Mouse (Mus musculus) forebrain, postnatal 0 days (tissue): ENCODE measurements at regions not wholly inside any gene's neighbourhood (a gene's known extent, or its start where the extent isn't known, plus 50 kb on each side); places are given as distances from the start of the nearest gene placed in this dataset.

ENCODE experiments used
- ATAC-seq: fragments of 200-750 bp; cut with Nextera tagmentation; 2 replicates; pipeline ENCODE4 v1.8.0; 2017; ENCODE audit warnings: mild to moderate bottlenecking, moderate library complexity
- DNase-seq: peaks from one replicate; pipeline ENCODE4 v3.0.0-alpha.2; 2015
- H3K27ac ChIP-seq: fragments of 300-500 bp; sonication (generic); 2 replicates; pipeline ENCODE4 v1.5.1; 2014; ENCODE audit warnings: low read depth, mild to moderate bottlenecking, antibody characterized with exemption, low read length, moderate library complexity, mixed read lengths
- H3K27me3 ChIP-seq: fragments of 300-500 bp; sonication (generic); 2 replicates; pipeline ENCODE4 v1.6.1; 2014; ENCODE audit warnings: mild to moderate bottlenecking, low read length, mixed read lengths; ENCODE audit not compliant: insufficient read depth
- H3K36me3 ChIP-seq: fragments of 300-500 bp; sonication (generic); 2 replicates; pipeline ENCODE4 v1.6.1; 2014; ENCODE audit warnings: mild to moderate bottlenecking, moderate library complexity; ENCODE audit not compliant: insufficient read depth
- H3K4me1 ChIP-seq: fragments of 300-500 bp; sonication (generic); 2 replicates; pipeline ENCODE4 v1.6.1; 2014; ENCODE audit warnings: antibody characterized with exemption; ENCODE audit not compliant: insufficient read depth
- H3K4me2 ChIP-seq: fragments of 300-500 bp; sonication (generic); 2 replicates; pipeline ENCODE4 v1.6.1; 2014; ENCODE audit warnings: low read depth, mild to moderate bottlenecking, moderate library complexity
- H3K4me3 ChIP-seq: fragments of 300-500 bp; sonication (generic); 2 replicates; pipeline ENCODE4 v1.5.1; 2014; ENCODE audit warnings: low read depth, low read length, mixed read lengths
- H3K9ac ChIP-seq: fragments of 300-500 bp; sonication (generic); 2 replicates; pipeline ENCODE4 v1.6.1; 2014; ENCODE audit warnings: mild to moderate bottlenecking
- H3K9me3 ChIP-seq: fragments of 300-500 bp; sonication (generic); 2 replicates; pipeline ENCODE4 v1.6.1; 2016; ENCODE audit warnings: low read length
- CTCF ChIP-seq: sonication (generic); IDR thresholded peaks from 2 replicates; pipeline ENCODE4 v1.5.1; 2016; ENCODE audit warnings: antibody characterized with exemption, control low read depth, low read depth
- whole genome bisulfite sequencing: fragments of 180-500 bp; shearing (Covaris S2); extraction: QIAGEN DNeasy Blood & Tissue Kit; methylation state at CpG from one replicate; pipeline ENCODE4 v1.1.7; 2014; 5-methylcytosine and 5-hydroxymethylcytosine counted together

DNA sequence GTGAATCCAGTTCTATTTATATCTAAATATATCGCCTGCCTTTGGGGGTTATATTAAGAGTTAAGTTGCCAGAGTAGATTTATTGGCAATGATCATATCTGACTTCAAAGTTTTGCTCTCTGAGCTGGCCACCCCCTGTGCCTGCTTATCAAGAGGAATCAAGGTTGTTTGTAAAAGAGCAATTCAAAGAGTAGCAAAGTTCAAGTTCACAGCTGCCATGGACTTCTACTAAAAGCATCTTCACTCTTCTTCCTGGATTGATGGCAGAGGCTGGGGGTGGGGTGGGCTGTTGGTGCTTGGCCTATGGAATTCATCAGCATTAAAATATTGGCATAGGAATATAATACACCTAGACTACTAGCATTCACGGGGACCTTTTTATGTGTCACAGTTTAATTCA, 131.2 kb upstream of the Cxxc4 start:
- 83% methylated on average over 2 of the region's 2 CpGs for WGBS
- Histone ChIP-seq H3K36me3 (no peaks in the 10 kb centered on the region), H3K27ac (no peak overlapping the region), H3K4me2 (no peak overlapping the region), H3K9ac (no peak overlapping the region), H3K9me3 (no peaks in the 10 kb centered on the region), H3K4me3 (no peak overlapping the region), H3K4me1 (no peaks in the 10 kb centered on the region), H3K27me3 (no peaks in the 10 kb centered on the region)
- TF ChIP-seq CTCF = no peak
- DNase-seq = no peak
- no peak for ATAC-seq

DNA sequence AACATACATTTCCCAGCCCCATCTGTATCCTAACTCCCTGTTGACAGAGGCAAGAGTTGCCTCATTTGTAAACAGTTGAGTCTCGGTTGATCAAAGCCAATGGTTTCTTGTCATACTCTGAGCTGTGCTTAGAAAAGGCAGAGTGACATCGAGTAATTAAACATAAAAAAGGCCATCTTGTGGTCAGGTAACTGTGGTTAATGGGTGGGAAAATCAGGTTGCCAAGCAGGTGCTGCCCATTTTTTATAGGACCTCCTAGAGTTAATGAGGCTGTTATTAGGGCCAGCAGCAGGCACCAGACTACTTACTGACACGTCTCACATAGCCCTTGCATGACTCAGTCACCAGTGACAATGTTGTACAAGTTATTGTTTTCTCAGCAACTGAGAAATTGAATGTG, 130.7 kb upstream of the Cxxc4 start:
- TF ChIP-seq CTCF = no peak
- Histone ChIP-seq H3K27ac (no peak overlapping the region), H3K27me3 (no peaks in the 10 kb centered on the region), H3K36me3 (no peaks in the 10 kb centered on the region), H3K9ac (no peak overlapping the region), H3K4me2 (no peak overlapping the region), H3K9me3 (no peaks in the 10 kb centered on the region), H3K4me1 (no peaks in the 10 kb centered on the region), H3K4me3 (no peak overlapping the region)
- 50% methylated on average over 3 of the region's 3 CpGs for WGBS
- ATAC-seq (no peak), DNase-seq (no peak)

DNA sequence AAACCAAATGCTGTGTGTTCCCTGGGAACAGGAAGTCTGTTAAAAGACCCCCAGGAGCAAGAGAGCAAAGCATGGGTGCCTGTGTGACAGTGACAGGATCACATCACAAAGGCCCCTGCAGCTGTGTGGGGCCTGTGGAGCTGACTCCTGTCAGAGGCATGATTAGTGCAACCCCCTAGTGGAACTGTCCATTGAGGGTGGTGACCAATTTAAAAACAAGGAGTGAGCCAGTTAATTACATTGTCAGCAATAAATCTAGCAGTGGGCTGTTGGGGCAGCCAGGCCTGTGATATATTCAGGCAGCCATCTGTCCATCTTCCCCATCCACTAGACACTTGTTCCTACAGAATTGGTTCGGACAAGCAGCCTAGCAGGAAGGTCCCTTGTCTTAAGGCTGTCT, 121.8 kb upstream of the Cxxc4 start:
- WGBS = 29% methylated on average over 1 of the region's 1 CpGs
- Histone ChIP-seq H3K4me2 (no peak overlapping the region), H3K27me3 (no peaks in the 10 kb centered on the region), H3K9ac (no peak overlapping the region), H3K4me1 (no peaks in the 10 kb centered on the region), H3K36me3 (no peaks in the 10 kb centered on the region), H3K4me3 (no peak overlapping the region), H3K9me3 (no peaks in the 10 kb centered on the region), H3K27ac (no peak overlapping the region)
- DNase-seq (no peak), ATAC-seq (no peak)
- no peak for TF ChIP-seq CTCF

DNA sequence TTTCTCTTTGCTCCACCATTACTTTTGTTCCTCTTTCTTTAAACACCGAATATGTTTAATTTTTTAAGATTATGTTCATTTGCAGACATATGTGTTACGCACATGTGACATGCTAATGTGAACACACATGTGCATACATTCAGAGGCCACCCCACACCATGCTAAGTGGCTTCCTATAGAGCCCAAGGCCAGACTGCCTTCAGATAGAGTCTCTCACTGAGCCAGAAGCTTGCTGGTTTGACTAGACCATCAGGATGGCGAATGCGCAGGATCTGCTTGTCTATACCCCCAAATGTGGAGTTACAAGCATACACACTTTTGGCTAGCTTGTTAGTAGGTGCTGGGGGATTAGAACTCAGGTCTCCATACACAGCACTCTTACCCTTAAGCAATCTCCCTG, 121.3 kb upstream of the Cxxc4 start:
- ATAC-seq = no peak

DNA sequence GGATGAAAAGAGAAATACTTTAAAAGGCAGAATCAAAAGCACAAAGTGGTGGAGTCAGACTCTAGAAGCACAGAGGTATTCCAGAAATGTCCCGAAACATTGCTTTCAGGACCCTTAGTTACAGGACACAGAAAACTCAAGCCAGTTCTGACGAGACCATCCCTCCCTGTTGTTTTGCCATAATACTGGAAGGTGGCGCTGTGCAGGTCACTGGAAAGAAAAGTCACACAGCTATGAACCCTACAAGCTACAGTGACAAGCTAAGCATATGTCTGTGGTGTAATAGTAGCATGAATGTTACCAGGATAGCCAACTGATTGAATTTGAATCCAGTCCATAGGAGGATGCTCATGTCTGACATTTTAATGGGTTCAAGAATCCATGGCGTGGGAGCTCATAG, 117.4 kb upstream of the Cxxc4 start:
- Histone ChIP-seq H3K4me1 (no peaks in the 10 kb centered on the region), H3K4me3 (no peak overlapping the region), H3K4me2 (no peak overlapping the region), H3K9me3 (no peaks in the 10 kb centered on the region), H3K27ac (no peak overlapping the region), H3K36me3 (no peaks in the 10 kb centered on the region), H3K27me3 (no peaks in the 10 kb centered on the region), H3K9ac (no peak overlapping the region)
- no peak for ATAC-seq
- 76% methylated on average over 4 of the region's 4 CpGs for WGBS
- no peak for DNase-seq
- TF ChIP-seq CTCF = no peak

More for the DNA sequence above, 121.3 kb upstream of the Cxxc4 start:
- no peak overlapping the region for H3K4me3 ChIP-seq
- no peak overlapping the region for H3K4me2 ChIP-seq
- no peaks in the 10 kb centered on the region for H3K36me3 ChIP-seq
- no peak for DNase-seq
- no peak overlapping the region for H3K27ac ChIP-seq
- WGBS = 95% methylated on average over 4 of the region's 4 CpGs
- no peak for TF ChIP-seq CTCF
- H3K9ac ChIP-seq = no peak overlapping the region
- no peaks in the 10 kb centered on the region for H3K27me3 ChIP-seq
- no peaks in the 10 kb centered on the region for H3K4me1 ChIP-seq
- no peaks in the 10 kb centered on the region for H3K9me3 ChIP-seq

DNA sequence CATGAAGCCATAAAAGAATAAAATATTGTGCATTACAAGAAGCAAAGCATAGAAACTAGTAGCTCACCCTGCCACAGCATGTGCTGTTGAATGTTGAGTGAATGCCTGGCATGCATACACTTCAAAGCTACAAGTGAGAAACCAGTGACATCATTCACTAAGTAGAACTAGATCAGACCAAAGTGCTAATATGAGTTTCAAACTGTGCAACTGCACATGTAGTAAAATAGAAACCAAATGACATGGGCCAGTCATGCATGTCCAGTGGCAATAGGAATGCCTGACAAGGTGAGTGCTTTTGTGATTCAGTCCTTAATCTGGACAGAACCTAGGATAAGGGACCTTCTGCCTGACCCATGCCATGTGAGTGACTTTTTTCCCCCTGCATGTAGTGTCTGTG, 111.3 kb upstream of the Cxxc4 start:
- DNase-seq = no peak
- ATAC-seq = no peak

DNA sequence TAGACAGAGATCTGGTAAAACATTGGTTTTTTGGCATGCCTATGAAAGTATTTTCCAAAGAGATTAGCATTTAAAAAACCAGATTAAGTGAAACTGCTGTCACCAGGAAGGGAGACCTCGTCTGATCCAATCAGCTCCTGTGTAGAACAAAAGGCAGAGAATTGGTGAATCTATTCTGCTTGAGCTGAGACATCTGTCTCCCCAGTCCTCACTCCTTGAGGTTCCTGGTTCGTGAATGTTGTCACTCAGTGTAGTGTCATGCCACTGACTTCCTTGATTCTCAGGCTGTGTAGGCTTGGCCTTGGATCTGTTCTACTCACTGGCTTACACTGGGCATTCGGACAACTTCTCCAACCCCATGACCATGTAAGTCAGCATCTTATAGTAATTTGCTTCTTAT, 105.9 kb upstream of the Cxxc4 start:
- H3K27me3 ChIP-seq = no peaks in the 10 kb centered on the region
- H3K36me3 ChIP-seq = no peaks in the 10 kb centered on the region
- ATAC-seq (peak; percentile 60), DNase-seq (no peak)
- WGBS = 22% methylated on average over 3 of the region's 3 CpGs
- no peaks in the 10 kb centered on the region for H3K4me1 ChIP-seq
- H3K4me2 ChIP-seq = no peak overlapping the region
- H3K9ac ChIP-seq = no peak overlapping the region
- no peak for TF ChIP-seq CTCF
- H3K4me3 ChIP-seq = no peak overlapping the region
- no peak overlapping the region for H3K27ac ChIP-seq
- H3K9me3 ChIP-seq = no peaks in the 10 kb centered on the region

More for the DNA sequence above, 111.3 kb upstream of the Cxxc4 start:
- no peaks in the 10 kb centered on the region for H3K27me3 ChIP-seq
- H3K27ac ChIP-seq = no peak overlapping the region
- no peak overlapping the region for H3K4me2 ChIP-seq
- no peak overlapping the region for H3K9ac ChIP-seq
- no peak overlapping the region for H3K4me3 ChIP-seq
- no peak for TF ChIP-seq CTCF
- no peaks in the 10 kb centered on the region for H3K9me3 ChIP-seq
- H3K4me1 ChIP-seq = no peaks in the 10 kb centered on the region
- H3K36me3 ChIP-seq = no peaks in the 10 kb centered on the region

DNA sequence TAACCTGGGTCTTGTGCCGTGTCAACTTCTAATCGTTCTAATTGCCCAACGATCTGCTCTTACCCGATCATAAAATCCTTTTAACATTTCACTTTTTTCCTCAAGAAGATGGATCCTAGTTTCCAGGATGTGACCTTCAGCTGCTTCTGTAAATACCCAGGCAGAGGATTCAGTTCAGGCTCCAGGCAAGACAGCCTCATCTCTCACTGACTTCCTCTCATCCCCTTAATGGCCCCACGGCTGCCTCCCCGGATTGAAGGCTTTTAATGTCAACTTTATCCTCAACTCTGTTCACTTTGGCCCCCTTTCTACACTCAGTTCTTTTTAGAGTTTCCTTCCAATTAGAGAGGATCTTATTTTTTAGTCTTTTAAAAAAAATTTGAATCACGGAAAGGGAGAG, 91.0 kb upstream of the Cxxc4 start:
- H3K4me2 ChIP-seq = peak overlapping the region; percentile 15; the same call in 1 of the 2 replicates
- no peak overlapping the region for H3K9ac ChIP-seq
- H3K4me1 ChIP-seq = 0 out of 2 replicates have a peak, but pooled peaks cover 7% of the 10 kb centered on the region
- no peaks in the 10 kb centered on the region for H3K36me3 ChIP-seq
- no peak overlapping the region for H3K27ac ChIP-seq
- DNase-seq (peak; percentile 6), ATAC-seq (no peak)
- H3K27me3 ChIP-seq = no peaks in the 10 kb centered on the region
- no peak for TF ChIP-seq CTCF
- WGBS = 50% methylated on average over 7 of the region's 7 CpGs
- H3K4me3 ChIP-seq = no peak overlapping the region
- no peaks in the 10 kb centered on the region for H3K9me3 ChIP-seq
